Mouse (Mus musculus) erythroblast, embryonic 14.5 days (primary cell): ENCODE data around the gene Heatr6.

ENCODE experiments used
- GATA1 ChIP-seq: IDR thresholded peaks from 2 replicates; pipeline ENCODE4 v1.6.1; 2012; ENCODE audit warnings: low read length, inconsistent platforms, mixed read lengths
- TAL1 ChIP-seq: IDR thresholded peaks from 3 replicates; pipeline ENCODE4 v1.6.1; 2012; ENCODE audit warnings: low read length, inconsistent platforms, mixed read lengths

DNA sequence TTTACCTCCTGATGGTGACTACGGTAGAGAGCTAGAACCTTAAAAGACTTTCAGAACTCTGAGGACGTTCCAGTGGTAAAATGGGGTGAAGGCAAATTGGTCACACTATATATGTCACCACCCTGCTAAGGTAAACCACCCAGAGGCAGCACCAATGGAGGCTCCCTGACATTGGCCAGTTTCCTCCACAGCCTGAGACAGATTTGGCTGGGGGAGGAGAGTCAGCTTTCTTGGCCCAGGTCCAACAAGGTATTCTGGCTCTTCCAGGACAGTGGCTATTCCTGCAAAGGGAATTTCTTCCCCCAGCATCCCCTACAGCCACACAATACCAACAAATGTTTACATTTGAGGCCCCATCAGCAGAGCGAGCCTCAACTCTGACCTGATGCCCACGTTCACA is 64.5 kb downstream of the Heatr6 start:
- TF ChIP-seq GATA1 = no peak
- TF ChIP-seq TAL1 = no peak
